Mouse (Mus musculus) lung, postnatal 4 days (tissue): Measurements from ENCODE around the gene Fthl17a.
A peak's percentile ranks its signal among the peaks of the same experiment; 100 is the strongest.

Experiments used
- DNase-seq, 2 experiments: peaks; one replicate each; pipeline ENCODE4 v3.0.0; 2021

Gene Fthl17a

GRCm38 (mm10) chrX:85249379-85249778 lies at the start of gene Fthl17a:
Gene Fthl17a (plus strand): TSS chrX:85249679.
- no peak for DNase-seq

- no peak for DNase-seq
Measured at GRCm38 (mm10) chrX:85207001-85207400, 42.5 kb upstream of the Fthl17a start.

DNA sequence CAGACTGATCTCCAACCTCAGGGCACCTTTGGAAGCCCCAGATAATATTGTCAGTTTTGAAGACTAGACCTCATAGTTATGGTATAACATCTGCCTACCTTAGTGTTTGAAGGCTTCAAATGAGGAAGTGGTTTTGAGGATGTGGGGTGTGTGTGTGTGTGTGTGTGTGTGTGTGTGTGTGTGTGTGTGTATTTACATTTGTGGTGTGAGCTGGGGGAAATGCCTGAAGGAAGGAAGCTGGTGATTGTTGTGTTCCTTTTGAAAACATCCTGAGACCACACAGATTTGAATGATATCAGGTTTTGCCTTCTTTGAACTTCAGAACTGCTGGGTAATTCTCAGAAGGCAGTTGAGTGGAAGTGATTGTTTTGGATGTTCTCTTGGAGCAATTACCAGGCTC lies 22.6 kb upstream of the Fthl17a start:
- DNase-seq, result no peak

- no peak for DNase-seq
Measured at GRCm38 (mm10) chrX:85271821-85272220, 22.3 kb downstream of the Fthl17a start.

- no peak for DNase-seq
Measured at GRCm38 (mm10) chrX:85272296-85272695, 22.8 kb downstream of the Fthl17a start.

GRCm38 (mm10) chrX:85289846-85290245 lies 40.4 kb downstream of the Fthl17a start:
- no peak for DNase-seq

DNA sequence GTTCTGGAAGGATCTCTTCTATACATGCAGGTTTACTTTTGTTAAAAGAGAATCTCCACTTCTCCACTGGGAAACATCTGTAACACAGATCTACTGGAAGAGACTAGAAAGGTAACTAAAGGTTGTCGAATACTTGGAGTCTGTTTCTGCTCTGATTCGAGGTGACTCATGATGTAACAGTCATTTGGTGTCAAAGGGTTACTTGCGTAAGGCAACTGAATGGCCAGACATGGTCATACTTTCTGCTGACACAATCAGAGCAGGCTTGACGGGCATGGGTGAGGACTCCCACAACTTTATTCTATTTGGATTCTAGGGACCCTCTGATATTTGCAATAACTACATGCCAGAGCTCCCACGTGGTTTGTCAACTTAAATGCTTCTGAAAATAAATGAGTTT lies 43.3 kb downstream of the Fthl17a start:
- no peak for DNase-seq

DNA sequence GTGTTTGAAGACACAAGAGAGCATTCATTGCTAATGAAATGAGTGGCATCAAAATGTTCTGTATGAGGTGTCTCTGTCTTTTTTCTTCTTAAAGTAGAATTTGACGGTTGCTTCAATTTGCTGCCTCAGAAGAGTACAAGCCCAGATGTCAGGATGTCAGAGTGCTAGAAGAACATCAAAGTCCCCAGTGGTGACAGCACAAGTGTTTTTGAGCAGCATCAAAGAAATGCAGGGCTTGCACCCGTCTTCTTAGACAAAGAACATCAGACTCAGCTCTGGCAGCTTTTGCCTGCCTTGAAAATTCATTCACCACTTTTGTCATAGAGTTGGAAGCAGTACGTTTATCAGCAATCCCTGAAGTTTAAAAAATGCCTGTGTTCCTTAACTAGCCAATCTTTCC lies 44.5 kb downstream of the Fthl17a start:
- DNase-seq, result no peak

GRCm38 (mm10) chrX:85304674-85305073 lies 55.2 kb downstream of the Fthl17a start:
- no peak for DNase-seq

GRCm38 (mm10) chrX:85318576-85318975 lies 69.1 kb downstream of the Fthl17a start:
- no peak for DNase-seq

- DNase-seq, result peak in 1 of 2 experiments; percentile 5
Measured at GRCm38 (mm10) chrX:85319193-85319592, 69.7 kb downstream of the Fthl17a start.
